Mouse (Mus musculus) adrenal gland, adult 8-10 months (tissue): Measurements from ENCODE around the gene Man1b1. TPM values are rescaled to one million over a fixed set of nuclear protein-coding genes. Genes with fewer than 3 reads are reported as not detected.

Experiments
- DNase-seq: peaks from one replicate; pipeline ENCODE4 v3.0.0; 2022
- total RNA-seq, 4 experiments: library from RNA; stranded (reverse); gene quantifications; 2 replicates each; pipeline ENCODE4 v1.2.4; 2022

The Man1b1 gene
- total RNA-seq, 4 experiments from 2014 or later: 66.5 to 71.9 (median 67.6) TPM

DNA sequence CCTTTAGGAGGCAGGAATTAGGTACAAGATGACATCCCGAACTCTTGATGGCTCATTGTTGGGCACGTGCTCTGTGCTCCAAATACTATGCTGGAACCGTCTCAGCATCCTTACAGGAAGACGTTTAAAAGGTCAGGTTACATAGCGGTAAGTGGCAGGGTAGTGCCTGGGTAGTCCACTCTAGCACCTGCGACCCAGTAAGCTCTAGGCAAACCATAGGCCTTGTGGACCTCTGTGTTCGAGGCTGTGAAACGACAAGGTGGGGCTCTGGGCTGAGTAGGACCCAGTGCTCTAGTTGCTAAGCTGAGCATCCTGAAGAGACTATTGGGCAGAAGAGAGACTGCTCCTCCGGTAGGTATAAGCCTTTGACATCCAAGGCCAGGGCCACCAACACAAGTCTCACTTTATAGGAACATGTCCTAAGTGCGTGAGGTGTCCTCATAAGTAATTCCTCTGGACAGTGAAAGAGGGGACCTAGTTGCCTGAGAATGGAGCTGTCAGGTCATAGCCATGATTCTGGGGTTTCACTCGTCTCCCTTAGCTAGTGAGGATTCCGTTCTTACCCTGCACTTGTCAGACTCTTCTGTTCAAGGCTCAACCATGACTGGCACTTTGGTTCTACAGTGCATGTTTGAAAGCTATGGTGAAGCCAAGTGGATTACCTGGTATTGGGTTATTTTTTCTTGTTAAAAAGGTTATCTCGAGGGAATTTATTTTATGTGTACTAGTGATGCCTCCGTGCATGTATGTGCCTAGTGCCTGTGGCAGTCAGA is 26.4 kb upstream of the Man1b1 start:
- no peak for DNase-seq

DNA sequence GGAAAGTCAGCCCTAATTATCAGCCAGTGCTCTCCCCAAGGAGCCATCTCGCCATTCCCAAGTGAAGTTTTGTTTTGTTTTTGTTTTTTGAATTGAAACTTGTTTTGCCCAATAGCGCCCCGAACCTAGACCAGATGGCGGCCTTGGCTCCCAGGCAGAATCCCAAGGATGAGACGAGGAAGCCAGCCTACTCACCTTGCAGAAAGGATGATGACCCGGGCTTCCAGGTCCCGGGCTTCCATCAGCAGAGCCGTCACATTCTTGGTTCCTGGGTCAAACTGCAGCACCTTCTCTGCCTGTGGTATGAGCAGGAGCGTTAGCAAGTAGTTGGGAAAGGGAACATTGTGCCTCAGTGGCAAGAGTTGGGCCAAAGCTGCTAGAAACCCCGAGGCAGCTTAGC is 22.0 kb upstream of the Man1b1 start:
- no peak for DNase-seq

GRCm38 (mm10) chr2:25310969-25311368 is 21.2 kb upstream of the Man1b1 start:
- DNase-seq: no peak

DNA sequence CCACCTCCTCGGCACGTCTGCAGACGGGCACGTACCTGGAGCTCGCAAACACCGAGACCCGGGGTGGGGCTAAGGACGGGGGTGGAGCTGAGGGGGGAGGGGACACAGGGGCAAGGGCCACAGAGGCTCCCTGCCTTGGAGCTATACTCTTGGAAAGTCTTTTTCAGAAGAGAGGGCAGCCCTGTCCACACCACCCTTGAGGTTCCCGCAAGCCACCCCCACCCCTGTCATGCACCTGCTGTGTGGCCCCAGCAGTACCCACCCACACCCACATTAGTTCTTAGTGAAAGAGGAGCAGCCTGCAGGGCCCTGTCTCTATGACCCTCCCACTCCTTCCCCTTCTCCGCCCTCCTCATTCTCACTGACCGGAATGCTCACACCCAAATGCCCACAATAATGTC is 20.6 kb upstream of the Man1b1 start:
- DNase-seq: no peak

- DNase-seq: no peak
Measured at GRCm38 (mm10) chr2:25318119-25318966, 13.8 kb upstream of the Man1b1 start.

DNA sequence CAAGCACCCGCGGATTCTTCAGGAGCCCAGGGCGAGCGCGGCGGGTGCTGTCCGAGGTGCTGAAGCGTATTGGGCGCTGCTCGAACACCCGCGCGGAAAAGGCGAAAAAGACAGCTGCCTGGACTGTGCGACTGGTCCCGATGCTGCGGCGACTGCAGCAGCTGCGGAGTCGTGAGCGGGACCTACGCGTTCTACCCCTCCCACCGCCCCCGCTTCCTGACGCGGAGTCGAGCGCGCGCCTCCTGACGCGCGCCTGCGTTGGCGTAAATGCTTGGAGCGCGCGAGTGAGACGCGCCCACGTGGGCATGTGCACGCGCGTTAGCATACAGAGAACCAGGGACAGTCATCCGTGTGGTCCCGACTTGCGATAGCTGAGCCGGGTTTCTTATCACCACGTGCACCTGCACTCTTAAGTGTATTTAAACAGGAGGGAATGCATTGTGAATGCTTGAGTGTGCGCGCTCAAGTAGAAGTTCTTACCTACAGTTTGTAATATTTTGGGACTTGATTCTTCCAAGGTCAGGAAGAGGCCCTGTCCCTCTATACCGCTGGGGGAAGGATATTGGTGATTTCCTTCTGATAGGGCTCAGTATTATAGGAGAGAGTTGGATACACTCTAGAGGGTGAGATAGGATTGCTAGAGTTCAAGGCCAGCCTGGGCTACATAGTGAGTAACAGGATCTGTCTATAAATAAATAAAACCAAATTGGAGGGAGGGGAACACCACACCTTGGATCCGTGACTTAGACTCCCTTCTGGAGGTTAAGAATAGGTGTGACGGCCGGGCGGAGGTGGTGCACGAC is 13.0 kb upstream of the Man1b1 start, which contains the start of gene Grin1:
TSS of gene Grin1 (minus strand) at position 217 of the 803 bp plus-strand sequence.
- DNase-seq: no peak

- DNase-seq: no peak
Measured at GRCm38 (mm10) chr2:25320084-25320483, 12.1 kb upstream of the Man1b1 start.

DNA sequence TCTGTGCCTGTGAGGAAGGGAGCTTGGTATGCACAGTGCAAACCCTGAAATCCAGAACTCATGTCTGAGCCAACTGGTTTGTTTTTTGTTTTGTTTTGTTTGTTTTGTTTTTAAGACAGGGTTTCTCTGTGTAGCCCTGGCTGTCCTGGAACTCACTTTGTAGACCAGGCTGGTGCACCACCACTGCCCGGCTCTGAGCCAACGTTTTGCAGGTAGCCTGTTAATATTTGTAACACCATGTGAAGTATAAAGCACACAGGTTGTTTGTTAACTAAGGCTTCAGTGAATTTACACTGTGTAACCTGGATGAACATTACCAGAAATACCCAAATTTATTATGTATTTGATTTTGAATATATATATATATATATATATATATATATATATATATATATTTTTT is 6.1 kb upstream of the Man1b1 start:
- no peak for DNase-seq

DNA sequence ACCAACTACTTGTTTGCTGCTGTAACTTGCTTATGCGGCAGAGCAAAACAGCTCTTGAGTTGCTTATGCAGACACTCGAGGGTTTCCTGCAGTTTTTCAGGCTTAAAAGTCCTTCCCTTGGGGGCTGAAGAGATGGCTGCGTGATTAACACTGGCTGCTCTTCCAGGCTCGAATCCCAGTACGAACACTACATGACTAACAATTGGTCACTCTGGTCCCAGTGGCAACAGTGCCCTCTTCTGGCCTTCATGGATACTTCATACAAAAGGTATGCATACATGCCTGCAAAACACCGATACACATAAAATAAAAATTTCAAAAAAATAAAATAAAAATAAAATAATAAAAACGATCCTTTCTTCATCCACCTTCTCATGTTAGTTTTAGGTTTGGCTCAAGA is 3.7 kb upstream of the Man1b1 start:
- DNase-seq: no peak

DNA sequence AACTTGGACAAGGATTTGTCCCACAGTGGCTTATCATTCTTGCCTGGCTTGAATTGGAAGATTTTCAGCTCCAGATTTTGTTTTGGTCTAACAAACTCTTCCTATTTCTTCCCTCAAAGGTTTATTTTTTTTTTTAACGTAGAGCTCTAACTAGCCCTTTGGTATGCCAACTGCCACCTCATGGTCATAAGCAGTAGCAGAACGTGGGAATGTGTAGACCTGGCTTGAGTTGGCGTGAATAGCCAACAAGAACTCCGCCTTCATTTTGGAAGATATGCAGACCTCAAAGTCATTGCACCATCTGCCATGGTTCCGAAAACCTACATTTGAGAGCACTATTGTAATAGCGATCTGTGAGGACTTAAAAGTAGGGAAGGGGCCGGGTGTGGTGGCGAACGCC is 668 bp upstream of the Man1b1 start:
- no peak for DNase-seq

DNA sequence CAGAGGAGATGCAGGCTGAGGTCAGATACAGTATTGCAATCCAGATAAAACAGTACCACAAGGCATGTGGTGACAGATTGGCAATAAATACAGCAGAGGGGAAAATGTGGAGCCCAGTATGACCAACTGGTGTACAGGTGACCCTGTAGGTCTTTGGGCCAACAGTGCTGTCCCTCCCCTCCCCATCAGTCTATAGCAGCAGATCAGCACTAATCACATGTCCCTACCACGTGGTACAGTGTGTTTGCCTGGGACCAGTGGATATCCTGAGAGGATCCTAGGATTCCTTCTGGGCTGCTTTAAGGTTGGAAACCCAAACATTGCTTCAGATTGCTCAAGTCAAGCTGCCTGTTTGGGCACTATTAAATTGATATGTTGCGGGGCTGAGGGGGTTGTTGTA is 1.4 kb downstream of the Man1b1 start:
- DNase-seq: no peak

- no peak for DNase-seq
Measured at GRCm38 (mm10) chr2:25338303-25338702, 6.2 kb downstream of the Man1b1 start.

- no peak for DNase-seq
Measured at GRCm38 (mm10) chr2:25348162-25348561, 16.0 kb downstream of the Man1b1 start.

GRCm38 (mm10) chr2:25349499-25349898 is 17.4 kb downstream of the Man1b1 start:
- peak; percentile 54 for DNase-seq

DNA sequence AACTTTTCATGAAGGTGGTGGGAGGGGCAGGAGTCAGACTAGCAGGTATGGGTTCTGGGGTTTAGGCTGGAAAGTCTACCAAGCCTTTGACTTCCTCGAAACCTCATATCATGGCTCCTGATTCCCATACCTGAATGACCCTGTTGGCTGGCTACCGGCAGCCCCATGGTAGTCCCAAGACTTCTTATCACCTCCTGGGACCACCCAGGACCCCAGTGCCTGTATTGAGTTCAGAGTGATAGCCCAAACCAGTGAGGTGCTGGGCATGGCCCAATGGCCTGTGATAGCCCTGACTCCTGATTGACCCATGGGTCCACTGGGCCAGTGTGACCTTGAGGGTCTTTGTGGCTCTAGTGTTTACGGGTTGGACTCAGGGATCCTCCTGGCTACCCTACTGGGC is 18.6 kb downstream of the Man1b1 start:
- DNase-seq: no peak

GRCm38 (mm10) chr2:25354211-25354610 is 22.1 kb downstream of the Man1b1 start:
- DNase-seq: no peak

GRCm38 (mm10) chr2:25355419-25356066 is 23.4 kb downstream of the Man1b1 start:
- no peak for DNase-seq

GRCm38 (mm10) chr2:25356208-25357079 is 24.3 kb downstream of the Man1b1 start, which contains the start of gene Dpp7:
TSS of gene Dpp7 (minus strand) at chr2:25356359.
- peak; percentile 71 for DNase-seq

GRCm38 (mm10) chr2:25359848-25360247 is 27.7 kb downstream of the Man1b1 start:
- DNase-seq: no peak

DNA sequence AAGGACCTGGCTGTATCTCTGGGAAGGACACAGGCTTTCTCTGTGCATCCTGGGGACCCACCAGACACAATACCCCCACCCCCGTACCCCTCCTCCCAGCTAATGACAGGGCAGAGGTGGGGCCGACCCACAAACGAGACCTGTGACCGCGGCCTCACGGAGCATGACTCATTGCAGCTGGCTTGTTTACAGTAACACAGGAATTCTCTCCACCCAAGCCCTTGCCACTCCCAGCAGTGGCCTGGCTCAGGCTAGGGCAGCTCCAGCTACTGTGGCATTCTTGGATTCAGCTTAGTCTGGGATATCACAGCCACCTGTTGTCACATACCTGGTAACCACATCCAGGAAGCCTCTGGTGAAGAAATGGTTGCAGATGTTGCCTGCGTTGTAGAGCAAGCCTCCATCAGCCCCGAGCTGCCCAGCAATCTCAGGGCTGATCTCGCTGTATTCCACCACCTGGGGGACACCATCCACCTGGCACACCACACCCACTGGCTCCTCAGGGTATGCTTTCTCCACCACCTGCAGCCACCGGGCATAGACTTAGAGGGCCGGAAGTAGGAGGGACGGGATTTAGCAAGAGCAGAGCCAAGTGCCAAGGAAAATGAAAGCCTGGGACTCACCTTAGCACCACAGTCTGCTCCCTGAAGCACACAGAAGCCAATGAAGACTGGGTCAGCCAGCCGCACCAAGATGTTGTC is 31.5 kb downstream of the Man1b1 start:
- DNase-seq: no peak

DNA sequence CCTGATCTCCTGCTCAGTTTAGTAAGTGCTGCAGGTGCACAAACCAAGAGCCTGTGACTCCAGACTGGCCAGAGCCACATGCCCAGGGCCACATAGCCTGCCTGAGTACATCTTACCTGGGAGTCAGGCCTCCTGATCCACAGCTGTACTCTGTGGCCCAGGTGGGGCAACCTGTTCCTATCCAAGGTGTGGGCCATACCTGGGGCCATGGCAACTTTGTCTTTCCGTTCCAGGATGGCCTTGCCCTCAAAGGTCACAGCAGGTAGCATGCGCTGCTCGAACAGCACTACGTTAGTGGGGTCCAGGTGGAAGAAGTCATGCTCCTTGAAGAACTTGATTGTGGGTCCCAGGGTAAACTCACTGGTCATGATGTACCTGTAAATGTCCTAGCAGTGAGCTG is 32.2 kb downstream of the Man1b1 start:
- no peak for DNase-seq
